Mouse (Mus musculus): ENCODE results near the gene Gm17783. TPM values are rescaled to one million over a fixed set of nuclear protein-coding genes. Genes with fewer than 3 reads are reported as not detected.
"Not testable (repeated sequence)": the region's sequence is repeated elsewhere in the genome, so short reads cannot be mapped to it uniquely, and the experiment has no call there.

Gene Gm17783
- polyA plus RNA-seq (2012; rRNA removed) = not detected in 2 replicates

DNA sequence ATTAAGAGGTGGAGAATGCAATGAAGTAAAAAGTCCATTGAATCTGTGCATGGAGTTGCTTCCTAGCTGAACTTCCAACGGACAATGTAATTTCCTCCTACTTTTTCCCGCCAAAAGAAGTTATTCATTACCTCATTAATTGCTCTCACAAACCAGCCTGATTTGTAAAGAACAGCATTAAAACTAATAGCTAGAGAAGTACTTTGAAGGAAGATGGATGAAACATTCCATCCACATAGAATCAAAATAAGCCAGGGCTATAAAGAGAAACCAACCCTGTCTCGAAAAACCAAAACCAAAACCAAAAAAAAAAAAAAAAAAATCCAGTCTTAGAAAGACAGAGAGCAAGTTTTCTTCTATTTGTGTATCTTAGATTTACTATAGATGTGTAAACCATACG, at the start of gene Gm17783:
Gene Gm17783, minus strand, starts transcription at position 101 of the 400 bp plus-strand sequence.
- Histone ChIP-seq H3K27me3 (replicated peaks; ENCODE audit: control insufficient read depth, insufficient read depth, low read length) (no peaks in the 10 kb centered on the region), H3K4me1 (ENCODE audit: control insufficient read depth, insufficient read depth, low read length) (no peaks in the 10 kb centered on the region), H3K4me3 (ENCODE audit: insufficient read depth, low read depth, low read length) (no peak within 1 kb of the TSS), H3K27ac (ENCODE audit: insufficient read depth, low read depth, low read length) (no peak within 1 kb of the TSS), H3K36me3 (ENCODE audit: control insufficient read depth, insufficient read depth, low read length) (no peaks in the 10 kb centered on the region)
- DNase-seq = no peak
- TF ChIP-seq POLR2A (IDR thresholded peaks at IDR 0.05; ENCODE audit: low read depth, low read length) = no peak
- no peak for TF ChIP-seq CTCF (conservative IDR thresholded peaks at IDR 0.05; ENCODE audit: insufficient read depth, insufficient read length, low read depth, low read length)
- WGBS = 42% methylated on average over 4 of the region's 4 CpGs

DNA sequence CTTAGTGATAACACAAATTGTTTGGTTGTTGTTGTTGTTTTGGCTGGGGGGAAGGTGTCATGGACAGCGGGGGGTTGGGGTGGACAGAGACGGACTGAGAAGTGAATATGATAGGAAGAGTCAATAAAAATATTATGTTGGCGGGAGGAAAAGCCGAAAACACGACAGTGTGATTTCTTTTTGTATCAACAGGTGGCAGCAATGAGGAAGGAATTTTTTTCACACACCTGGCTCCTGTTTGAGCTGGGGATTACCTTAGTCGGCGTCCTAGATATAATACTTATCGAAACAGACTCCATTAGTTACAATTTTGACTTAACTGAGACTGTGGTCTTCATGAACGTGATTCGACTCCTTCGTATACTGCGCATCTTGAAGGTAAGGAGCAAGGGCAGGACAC, 48.0 kb upstream of the Gm17783 start:
- Histone ChIP-seq H3K4me3 (ENCODE audit: insufficient read depth, low read depth, low read length) (no peak overlapping the region), H3K4me1 (ENCODE audit: control insufficient read depth, insufficient read depth, low read length) (no peaks in the 10 kb centered on the region), H3K27ac (ENCODE audit: insufficient read depth, low read depth, low read length) (no peak overlapping the region), H3K27me3 (replicated peaks; ENCODE audit: control insufficient read depth, insufficient read depth, low read length) (no peaks in the 10 kb centered on the region), H3K36me3 (ENCODE audit: control insufficient read depth, insufficient read depth, low read length) (no peaks in the 10 kb centered on the region)
- TF ChIP-seq POLR2A (IDR thresholded peaks at IDR 0.05; ENCODE audit: low read depth, low read length) (no peak), CTCF (conservative IDR thresholded peaks at IDR 0.05; ENCODE audit: insufficient read depth, insufficient read length, low read depth, low read length) (no peak)
- DNase-seq = no peak
- WGBS = 56% methylated on average over 12 of the region's 12 CpGs

DNA sequence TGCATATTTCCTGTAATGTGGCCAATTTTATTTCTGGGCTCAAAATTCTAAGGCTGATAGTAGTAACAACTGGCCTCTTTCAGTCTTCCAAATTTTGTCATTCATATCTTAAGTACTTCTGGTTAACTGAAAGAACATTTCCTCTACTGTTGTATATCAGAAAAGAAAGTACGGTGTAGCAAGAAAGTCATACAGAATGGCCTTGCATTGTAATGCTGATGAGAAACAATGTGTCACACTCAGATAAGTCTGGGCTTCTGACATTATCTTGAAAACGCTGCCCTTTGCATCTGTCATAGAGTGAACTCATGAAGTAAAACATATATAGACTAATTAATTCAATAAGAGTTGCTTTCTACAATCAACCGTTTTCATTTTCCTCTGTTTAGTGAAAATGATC, 40.5 kb upstream of the Gm17783 start:
- no peak overlapping the region for H3K4me3 ChIP-seq (ENCODE audit: insufficient read depth, low read depth, low read length)
- no peaks in the 10 kb centered on the region for H3K36me3 ChIP-seq (ENCODE audit: control insufficient read depth, insufficient read depth, low read length)
- TF ChIP-seq CTCF (conservative IDR thresholded peaks at IDR 0.05; ENCODE audit: insufficient read depth, insufficient read length, low read depth, low read length) (no peak), POLR2A (IDR thresholded peaks at IDR 0.05; ENCODE audit: low read depth, low read length) (no peak)
- no peaks in the 10 kb centered on the region for H3K4me1 ChIP-seq (ENCODE audit: control insufficient read depth, insufficient read depth, low read length)
- H3K27ac ChIP-seq (ENCODE audit: insufficient read depth, low read depth, low read length) = no peak overlapping the region
- no peaks in the 10 kb centered on the region for H3K27me3 ChIP-seq (replicated peaks; ENCODE audit: control insufficient read depth, insufficient read depth, low read length)
- DNase-seq = no peak
- 86% methylated on average over 3 of the region's 3 CpGs for WGBS

DNA sequence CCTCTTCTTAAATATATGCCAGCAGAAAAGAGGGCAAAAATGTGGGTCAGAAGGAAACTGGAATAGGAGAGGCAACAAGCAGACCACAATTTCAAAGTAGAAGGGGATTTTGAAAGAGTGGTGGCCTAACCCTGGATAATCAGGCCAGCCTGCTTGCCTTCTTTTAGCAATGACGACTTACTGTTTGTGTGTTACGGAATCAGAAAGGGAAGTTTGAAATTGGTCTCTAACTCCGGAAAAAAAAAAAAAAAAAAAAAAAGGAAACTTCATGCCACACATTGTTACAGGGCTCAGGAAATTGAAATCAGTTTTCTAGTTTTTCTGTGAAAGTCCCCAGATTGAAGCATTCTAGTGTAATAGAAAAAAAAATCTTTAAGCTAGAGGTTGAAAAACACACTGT, 29.9 kb upstream of the Gm17783 start:
- Histone ChIP-seq H3K27me3 (replicated peaks; ENCODE audit: control insufficient read depth, insufficient read depth, low read length) (no peaks in the 10 kb centered on the region), H3K4me3 (ENCODE audit: insufficient read depth, low read depth, low read length) (no peak overlapping the region), H3K4me1 (ENCODE audit: control insufficient read depth, insufficient read depth, low read length) (no peaks in the 10 kb centered on the region), H3K36me3 (ENCODE audit: control insufficient read depth, insufficient read depth, low read length) (no peaks in the 10 kb centered on the region), H3K27ac (ENCODE audit: insufficient read depth, low read depth, low read length) (no peak overlapping the region)
- TF ChIP-seq POLR2A (IDR thresholded peaks at IDR 0.05; ENCODE audit: low read depth, low read length) (no peak), CTCF (conservative IDR thresholded peaks at IDR 0.05; ENCODE audit: insufficient read depth, insufficient read length, low read depth, low read length) (no peak)
- 50% methylated on average over 3 of the region's 3 CpGs for WGBS
- DNase-seq = no peak

DNA sequence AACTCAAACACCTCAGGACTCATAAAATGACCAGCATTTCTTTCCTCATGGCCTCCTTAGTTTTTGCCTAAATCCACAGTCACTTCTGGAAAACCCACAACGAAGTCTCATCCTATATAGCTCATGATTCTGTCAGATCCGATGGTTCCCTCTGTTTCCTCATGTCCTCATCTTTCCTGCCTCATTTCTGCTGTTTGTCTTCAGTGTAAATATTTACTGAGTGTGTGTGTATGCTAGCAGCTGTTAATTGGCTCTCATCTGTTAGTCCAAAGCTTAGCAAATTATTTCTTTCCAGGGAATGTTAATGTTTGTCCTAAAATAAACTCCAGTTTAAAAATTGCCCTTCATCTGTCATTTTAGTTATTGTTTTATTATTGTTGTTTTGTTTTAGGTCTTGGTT, 19.7 kb upstream of the Gm17783 start:
- TF ChIP-seq POLR2A (IDR thresholded peaks at IDR 0.05; ENCODE audit: low read depth, low read length) = no peak
- TF ChIP-seq CTCF (conservative IDR thresholded peaks at IDR 0.05; ENCODE audit: insufficient read depth, insufficient read length, low read depth, low read length) = no peak
- Histone ChIP-seq H3K4me1 (ENCODE audit: control insufficient read depth, insufficient read depth, low read length) (no peaks in the 10 kb centered on the region), H3K4me3 (ENCODE audit: insufficient read depth, low read depth, low read length) (no peak overlapping the region), H3K27me3 (replicated peaks; ENCODE audit: control insufficient read depth, insufficient read depth, low read length) (no peaks in the 10 kb centered on the region), H3K36me3 (ENCODE audit: control insufficient read depth, insufficient read depth, low read length) (no peaks in the 10 kb centered on the region), H3K27ac (ENCODE audit: insufficient read depth, low read depth, low read length) (no peak overlapping the region)
- 63% methylated on average over 2 of the region's 2 CpGs for WGBS
- DNase-seq = no peak

DNA sequence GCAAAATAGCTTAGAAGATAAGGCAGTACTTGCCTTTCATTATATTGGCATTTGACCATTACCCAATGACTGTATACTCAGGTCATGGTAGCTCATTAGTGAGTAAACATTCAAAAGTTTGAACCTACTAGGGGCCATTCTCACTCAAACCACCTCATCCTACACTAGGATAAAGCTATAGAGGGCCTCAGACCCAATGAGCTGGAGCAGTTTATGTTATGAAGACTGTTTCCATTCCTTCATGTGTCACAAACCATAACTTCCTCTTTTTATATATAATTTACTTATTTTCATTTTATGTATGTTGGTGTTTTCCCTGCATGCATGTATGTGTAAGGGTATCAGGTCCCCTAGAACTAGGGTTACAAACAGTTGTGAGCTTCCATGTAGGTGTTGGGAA, 16.1 kb upstream of the Gm17783 start:
- H3K27me3 ChIP-seq (replicated peaks; ENCODE audit: control insufficient read depth, insufficient read depth, low read length) = no peaks in the 10 kb centered on the region
- H3K36me3 ChIP-seq (ENCODE audit: control insufficient read depth, insufficient read depth, low read length) = no peaks in the 10 kb centered on the region
- no peak overlapping the region for H3K4me3 ChIP-seq (ENCODE audit: insufficient read depth, low read depth, low read length)
- DNase-seq = no peak
- H3K27ac ChIP-seq (ENCODE audit: insufficient read depth, low read depth, low read length) = no peak overlapping the region
- TF ChIP-seq POLR2A (IDR thresholded peaks at IDR 0.05; ENCODE audit: low read depth, low read length) (no peak), CTCF (conservative IDR thresholded peaks at IDR 0.05; ENCODE audit: insufficient read depth, insufficient read length, low read depth, low read length) (no peak)
- H3K4me1 ChIP-seq (ENCODE audit: control insufficient read depth, insufficient read depth, low read length) = no peaks in the 10 kb centered on the region

DNA sequence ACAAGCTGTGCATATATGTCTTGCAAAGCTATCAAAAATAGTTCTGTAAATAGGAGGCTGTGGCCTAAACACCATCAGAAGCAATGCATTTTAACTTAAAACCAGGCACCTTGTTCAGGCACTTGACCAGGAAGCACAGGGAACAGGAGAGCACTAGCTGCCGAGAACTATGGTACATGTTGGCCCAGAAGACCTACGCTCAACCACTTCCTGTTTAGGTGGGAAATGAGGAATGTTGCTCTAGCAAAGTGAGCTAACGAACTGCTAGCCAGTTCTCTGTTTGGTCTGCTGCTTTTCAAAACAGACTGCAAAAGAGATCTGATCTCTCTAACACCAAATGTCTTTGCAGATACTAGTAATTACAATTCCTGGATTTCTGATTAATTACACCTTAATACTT, 12.5 kb upstream of the Gm17783 start:
- Histone ChIP-seq H3K27me3 (replicated peaks; ENCODE audit: control insufficient read depth, insufficient read depth, low read length) (no peaks in the 10 kb centered on the region), H3K4me3 (ENCODE audit: insufficient read depth, low read depth, low read length) (no peak overlapping the region), H3K4me1 (ENCODE audit: control insufficient read depth, insufficient read depth, low read length) (no peaks in the 10 kb centered on the region), H3K27ac (ENCODE audit: insufficient read depth, low read depth, low read length) (no peak overlapping the region), H3K36me3 (ENCODE audit: control insufficient read depth, insufficient read depth, low read length) (no peaks in the 10 kb centered on the region)
- no peak for DNase-seq
- no peak for TF ChIP-seq POLR2A (IDR thresholded peaks at IDR 0.05; ENCODE audit: low read depth, low read length)
- WGBS = 61% methylated on average over 3 of the region's 3 CpGs

DNA sequence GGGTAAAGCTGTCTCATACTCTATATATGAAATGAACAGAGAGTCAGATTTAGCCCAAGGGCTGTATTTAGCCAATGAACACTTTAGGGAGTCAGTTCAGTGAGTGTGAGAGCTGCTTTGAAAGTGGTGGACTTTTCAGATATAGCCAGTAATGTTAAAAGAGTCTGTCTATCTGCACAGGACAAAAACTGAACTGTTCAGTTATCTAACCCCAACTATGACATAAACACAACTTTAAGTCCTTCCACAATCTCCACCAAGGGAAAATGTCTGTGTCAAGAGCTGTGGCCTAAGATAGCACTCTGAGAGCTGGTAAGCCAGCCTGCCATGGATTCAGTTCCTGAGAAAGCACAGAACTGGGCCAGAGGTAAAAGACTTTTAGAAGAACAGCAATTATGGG, 10.3 kb upstream of the Gm17783 start:
- TF ChIP-seq CTCF (conservative IDR thresholded peaks at IDR 0.05; ENCODE audit: insufficient read depth, insufficient read length, low read depth, low read length) (no peak), POLR2A (IDR thresholded peaks at IDR 0.05; ENCODE audit: low read depth, low read length) (no peak)
- no peak for DNase-seq
- H3K27ac ChIP-seq (ENCODE audit: insufficient read depth, low read depth, low read length) = no peak overlapping the region
- H3K36me3 ChIP-seq (ENCODE audit: control insufficient read depth, insufficient read depth, low read length) = no peaks in the 10 kb centered on the region
- H3K27me3 ChIP-seq (replicated peaks; ENCODE audit: control insufficient read depth, insufficient read depth, low read length) = no peaks in the 10 kb centered on the region
- H3K4me3 ChIP-seq (ENCODE audit: insufficient read depth, low read depth, low read length) = no peak overlapping the region
- no peaks in the 10 kb centered on the region for H3K4me1 ChIP-seq (ENCODE audit: control insufficient read depth, insufficient read depth, low read length)

DNA sequence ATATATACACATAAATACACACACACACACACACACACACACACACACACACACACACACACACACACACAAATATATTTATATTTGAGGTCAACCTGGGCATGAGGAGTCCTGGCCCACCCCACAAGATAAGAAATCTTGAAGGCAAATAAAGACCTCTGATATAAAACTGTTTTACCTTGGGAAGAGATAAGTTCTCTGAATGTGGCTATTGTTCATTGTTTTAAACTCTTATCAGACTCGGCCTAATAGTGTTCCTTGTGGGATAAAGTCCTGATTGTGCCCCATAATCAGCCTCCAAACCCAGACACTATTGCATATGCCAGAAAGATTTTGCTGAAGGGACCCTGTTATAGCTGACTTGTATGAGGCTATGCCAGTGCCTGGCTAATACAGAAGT, 6.5 kb upstream of the Gm17783 start:
- 78% methylated on average over 1 of the region's 1 CpGs for WGBS
- DNase-seq; H3K27ac ChIP-seq (ENCODE audit: insufficient read depth, low read depth, low read length); H3K27me3 ChIP-seq (replicated peaks; ENCODE audit: control insufficient read depth, insufficient read depth, low read length); H3K4me1 ChIP-seq (ENCODE audit: control insufficient read depth, insufficient read depth, low read length); H3K4me3 ChIP-seq (ENCODE audit: insufficient read depth, low read depth, low read length); H3K36me3 ChIP-seq (ENCODE audit: control insufficient read depth, insufficient read depth, low read length): not testable (repeated sequence)

Measured in kidney, adult 2 months (tissue).